Mouse (Mus musculus): Measurements from ENCODE around the gene Zfp428.

DNA sequence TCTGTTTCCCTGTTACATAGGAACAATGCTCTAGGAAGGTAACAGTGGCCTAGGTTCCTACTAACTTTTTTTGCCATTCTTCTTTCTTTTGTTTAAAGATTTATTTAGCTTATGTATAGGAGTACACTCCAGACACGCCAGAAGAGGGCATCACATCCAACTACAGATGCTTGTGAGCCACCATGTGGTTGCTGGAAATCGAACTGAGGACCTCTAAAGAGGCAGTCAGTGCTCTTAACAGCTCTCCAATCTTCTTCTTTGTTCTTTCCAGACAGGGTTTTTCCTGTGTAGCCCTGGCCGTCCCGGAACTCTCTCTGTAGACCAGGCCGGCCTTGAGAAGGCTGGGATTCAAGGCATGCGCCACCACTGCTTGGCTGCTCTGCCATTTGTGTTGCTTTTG is 18.2 kb downstream of the Zfp428 start:
- TF ChIP-seq POLR2A (IDR thresholded peaks at IDR 0.05; ENCODE audit: extremely low read depth, insufficient read depth, low read length), result no peak
- TF ChIP-seq CTCF (IDR thresholded peaks at IDR 0.05; ENCODE audit: extremely low read depth, insufficient read depth, low read length), result no peak

Data from cortical plate, adult 2 months (tissue).